Mouse (Mus musculus): ENCODE data around the gene Adssl1.

The Adssl1 gene

DNA sequence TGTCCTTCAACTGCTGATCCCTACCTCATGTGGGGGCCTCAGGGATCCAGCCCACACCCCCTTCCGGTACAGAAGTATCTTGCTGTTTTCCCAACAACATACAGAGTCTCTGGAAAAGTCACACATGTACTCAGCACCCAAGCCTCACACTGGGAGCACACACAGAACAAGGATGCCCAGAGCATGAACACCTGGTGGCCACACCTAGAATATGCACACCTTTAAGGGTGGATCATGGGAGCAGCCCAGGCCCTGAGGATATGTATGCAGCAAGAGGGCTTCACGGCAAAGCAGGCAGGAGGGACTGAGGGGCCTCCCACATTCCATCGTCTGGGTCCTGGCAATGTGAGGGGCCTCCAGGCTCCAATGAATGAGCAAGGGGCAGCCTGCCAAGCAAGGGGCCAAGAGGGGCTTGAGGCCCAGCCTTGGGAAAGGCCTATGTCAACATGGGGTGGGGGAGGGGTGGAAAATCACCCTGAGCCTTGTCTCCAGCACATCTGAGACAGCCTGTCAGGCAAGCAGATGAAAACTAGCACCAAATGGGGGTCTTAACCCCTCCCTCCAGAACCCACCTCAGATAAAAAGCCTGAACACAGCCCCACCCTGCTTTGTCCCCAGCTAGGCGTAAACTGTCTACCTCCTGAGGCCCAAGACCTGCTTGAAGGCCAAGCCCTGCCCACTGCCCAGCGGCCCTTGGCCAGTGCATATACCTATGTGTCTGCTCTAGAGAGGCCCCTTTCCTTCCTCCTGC lies 40.9 kb downstream of the Adssl1 start:
- peak; percentile 59 to 68 for DNase-seq

DNA sequence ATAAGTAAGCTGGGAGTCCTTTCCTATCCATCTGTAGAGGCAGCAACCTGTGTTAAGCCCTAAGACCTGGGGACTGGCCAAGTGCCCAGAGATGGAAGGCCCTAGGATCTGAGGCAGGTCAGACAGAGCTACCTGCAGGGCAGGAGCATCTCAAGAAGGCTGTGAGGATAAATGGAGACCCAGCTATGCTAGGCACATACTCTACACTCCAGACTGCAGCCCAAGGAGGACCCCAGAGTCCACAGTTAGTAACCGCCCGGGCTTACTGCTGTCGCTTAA lies 41.4 kb downstream of the Adssl1 start:
- DNase-seq: no peak

- DNase-seq: no peak
Measured at GRCm38 (mm10) chr12:112661851-112662250, 42.0 kb downstream of the Adssl1 start.

DNA sequence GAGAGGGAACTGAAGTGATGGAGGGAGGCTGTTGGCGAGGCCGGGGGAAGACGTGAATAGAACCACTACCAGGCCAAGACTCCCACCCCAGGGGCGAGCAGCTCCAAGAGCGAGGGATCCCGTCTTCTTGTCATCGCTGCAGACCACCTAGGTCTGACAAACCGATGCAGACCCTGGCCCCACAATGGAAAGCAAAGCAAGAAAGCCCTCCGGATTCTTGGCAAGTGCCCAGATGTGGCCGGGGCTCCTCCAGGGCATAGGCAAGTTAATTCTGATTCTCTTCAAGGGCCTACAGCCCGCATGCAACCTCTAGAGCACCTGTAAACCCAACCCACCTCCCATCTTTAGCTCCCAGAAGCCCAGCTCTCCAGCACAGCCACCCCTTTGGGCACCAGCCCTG lies 43.5 kb downstream of the Adssl1 start:
- DNase-seq: peak in 1 of 2 experiments; percentile 52

GRCm38 (mm10) chr12:112663716-112664115 lies 43.9 kb downstream of the Adssl1 start:
- DNase-seq: peak; percentile 47 to 67

GRCm38 (mm10) chr12:112664124-112664523 lies 44.3 kb downstream of the Adssl1 start:
- peak; percentile 47 to 58 for DNase-seq

DNA sequence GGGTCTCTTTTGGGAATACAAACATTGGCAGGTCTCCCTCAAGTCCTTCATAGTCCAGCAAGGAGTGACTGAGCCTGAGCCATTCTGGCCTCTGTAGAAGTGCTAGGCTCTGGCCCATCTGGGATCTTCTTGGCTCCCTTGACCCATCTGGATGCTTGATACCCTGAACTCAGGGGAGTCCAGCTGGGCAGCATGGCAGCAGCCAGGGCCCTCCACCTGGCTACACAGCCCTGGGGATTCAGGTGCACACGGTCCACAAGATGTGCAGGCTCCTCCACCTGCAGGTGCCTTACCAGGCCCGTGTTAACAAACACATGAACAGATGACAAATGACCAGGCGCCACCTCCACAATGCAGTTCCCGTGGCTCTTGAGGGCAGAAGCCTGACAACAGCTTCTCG lies 44.8 kb downstream of the Adssl1 start:
- peak; percentile 53 to 63 for DNase-seq

DNA sequence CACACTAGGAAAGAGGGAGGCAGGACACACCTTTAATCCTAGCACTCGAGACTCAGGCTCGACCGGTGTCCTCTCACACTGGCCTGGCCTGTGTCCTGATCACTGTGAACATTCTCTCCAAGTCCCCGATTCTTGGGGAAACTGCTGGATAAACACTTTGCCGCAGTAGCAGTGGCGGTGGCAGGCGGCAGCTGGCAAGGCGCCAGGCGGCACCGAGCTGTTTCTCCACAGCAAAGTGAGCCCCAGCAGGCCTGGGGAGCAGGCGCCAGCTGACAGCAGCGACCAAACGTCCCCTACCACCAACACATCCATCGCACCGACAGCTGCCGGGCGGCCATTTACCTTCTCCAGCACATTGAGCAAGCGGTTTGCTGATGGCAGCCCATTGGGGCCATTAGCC lies 45.6 kb downstream of the Adssl1 start:
- DNase-seq: peak; percentile 84 to 90

DNA sequence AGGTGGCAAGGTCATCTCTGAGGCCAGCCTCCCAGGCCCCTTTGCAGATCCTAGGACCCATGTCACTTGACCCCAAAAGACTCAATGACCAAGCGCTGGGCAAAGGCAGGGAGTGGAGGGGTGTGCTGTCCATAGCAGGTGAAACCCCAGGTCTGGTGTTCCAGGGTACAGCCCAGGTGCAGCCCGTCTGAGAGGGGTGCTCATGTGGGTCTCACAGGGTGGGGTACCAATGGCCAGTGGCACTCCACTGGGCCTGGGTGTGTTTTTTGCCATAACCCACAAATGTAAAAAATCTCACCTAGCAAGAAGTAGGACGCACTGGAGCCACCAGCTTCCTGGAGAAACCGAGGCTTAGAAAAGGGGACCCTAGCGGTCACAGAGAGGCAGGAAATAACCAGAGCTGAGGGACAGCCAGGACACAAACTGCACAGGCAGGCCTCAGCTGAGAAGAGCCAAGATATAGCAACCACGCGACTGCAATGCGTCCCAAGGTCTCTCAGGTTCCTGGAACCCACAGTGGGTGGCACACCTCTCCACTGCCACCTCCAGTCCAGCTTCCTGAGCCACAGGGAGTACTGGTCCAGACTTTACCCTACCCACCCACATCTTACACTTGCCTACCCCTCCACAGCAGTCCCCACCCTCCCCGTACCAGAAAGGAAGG lies 46.2 kb downstream of the Adssl1 start:
- no peak for DNase-seq

GRCm38 (mm10) chr12:112667619-112668297 lies 47.9 kb downstream of the Adssl1 start:
- peak in 1 of 2 experiments; percentile 57 for DNase-seq

DNA sequence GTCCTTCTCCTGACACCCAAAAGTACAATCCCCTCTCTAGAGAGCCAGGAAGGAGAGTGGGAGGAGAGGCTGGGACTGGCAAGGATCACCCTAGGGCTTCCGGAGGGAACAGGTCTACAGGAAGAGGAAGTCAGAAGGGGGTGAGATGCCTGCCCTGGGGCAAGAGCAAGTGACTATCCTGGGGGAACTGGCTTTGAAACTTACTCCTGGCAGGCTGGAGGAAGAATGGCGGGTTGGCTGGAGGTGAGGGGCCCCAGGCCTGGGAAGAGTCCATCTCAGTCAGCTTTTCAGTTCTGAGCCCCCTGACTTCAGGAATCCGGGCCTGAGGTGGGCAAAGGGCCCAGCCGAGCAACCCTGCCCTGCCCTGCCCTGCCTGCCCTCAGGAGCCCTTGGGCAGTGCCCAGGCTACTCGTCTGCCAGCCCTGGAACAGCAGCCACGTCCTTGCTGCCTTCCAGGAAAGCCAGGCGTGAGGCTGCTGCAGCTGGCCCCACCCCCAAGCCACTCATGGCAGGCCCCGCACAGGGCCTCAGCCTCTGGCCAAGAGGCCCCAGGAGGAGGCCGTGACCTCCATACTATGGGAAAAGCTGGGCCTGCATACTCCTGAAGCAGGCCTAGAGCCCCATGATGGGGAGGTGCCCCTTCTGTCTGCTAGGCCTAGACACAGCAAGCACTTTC lies 51.0 kb downstream of the Adssl1 start:
- peak in 1 of 2 experiments; percentile 38 for DNase-seq

GRCm38 (mm10) chr12:112671891-112672290 lies 52.0 kb downstream of the Adssl1 start:
- peak in 1 of 2 experiments; percentile 25 for DNase-seq

DNA sequence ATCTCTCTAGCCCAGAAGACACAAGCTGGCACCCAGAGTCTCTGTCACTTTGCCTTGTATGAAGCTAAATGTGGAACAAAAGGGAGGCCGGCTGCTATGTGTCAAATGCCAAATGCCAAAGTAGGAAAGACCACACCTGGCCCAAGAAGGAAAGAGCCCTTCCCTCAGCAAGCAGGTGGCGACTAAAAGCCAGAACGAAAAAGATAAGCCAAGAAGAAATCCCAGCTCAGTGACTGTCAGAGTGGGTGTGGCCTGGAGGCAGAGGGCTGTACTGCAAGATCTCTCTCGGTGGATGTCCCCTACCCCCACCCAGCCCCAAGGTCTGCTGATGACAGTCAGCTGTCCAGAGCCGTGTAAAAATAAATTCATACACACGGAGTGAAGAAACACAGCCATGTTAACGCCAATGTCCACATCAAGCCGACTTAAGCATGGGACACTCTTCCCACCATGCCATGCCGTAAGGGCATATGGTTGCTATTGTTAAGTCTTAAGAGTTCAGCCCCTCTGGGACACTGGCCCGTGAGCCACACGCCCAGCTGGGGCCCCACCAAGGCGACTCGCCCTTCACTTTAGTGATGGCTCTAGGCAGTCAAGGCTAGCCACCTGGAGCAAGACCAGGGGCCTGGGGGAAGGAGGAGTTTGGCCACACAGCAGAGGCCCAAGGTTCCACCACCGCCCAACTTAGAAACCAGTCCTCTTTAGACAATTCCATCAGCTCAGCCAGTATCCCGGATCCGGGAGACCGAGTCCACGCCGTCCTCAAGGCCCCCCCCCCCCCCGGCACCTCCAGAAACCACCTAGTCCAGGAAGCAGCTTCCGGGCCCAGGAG lies 53.1 kb downstream of the Adssl1 start:
- peak; percentile 62 to 71 for DNase-seq

- peak; percentile 73 to 75 for DNase-seq
Measured at GRCm38 (mm10) chr12:112673576-112674091, 53.8 kb downstream of the Adssl1 start.

GRCm38 (mm10) chr12:112674132-112675011 lies 54.5 kb downstream of the Adssl1 start, which contains the start of gene Akt1:
Akt1 (minus strand) TSS chr12:112674884.
- DNase-seq: peak; percentile 65 to 67

GRCm38 (mm10) chr12:112675245-112676035 lies 55.6 kb downstream of the Adssl1 start:
- DNase-seq: peak; percentile 91 to 92

- DNase-seq: peak in 1 of 2 experiments; percentile 51
Measured at GRCm38 (mm10) chr12:112677076-112677475, 57.2 kb downstream of the Adssl1 start.

DNA sequence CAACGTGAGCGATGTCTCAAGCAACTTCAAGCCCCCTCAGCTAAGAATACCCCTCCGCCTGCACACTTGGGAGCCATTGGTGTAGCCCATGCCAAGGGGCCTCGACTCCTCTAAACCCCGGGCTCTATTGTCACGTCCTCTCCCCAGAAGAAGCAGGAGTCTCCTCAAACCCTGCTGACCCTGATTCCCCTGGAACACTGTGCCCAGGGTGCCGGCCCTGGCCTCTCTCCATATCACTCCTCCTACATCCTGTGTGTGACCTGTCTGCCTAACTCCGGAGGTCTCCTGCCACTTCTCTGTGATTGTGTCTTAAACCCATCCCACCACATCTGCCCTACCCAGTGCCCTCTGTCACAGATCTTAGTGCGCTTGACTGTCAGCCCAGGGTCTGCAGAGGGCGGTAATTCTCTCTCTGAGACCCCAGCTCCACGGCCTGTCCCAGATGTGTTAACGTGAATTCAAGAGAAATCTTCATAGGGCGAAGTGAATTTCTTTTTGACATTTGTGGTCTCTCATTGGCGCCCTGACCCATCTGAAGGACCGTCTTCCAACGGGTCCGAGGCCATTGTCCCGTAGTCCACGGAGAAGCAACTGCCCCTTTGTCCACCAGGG lies 58.2 kb downstream of the Adssl1 start:
- DNase-seq: no peak

DNA sequence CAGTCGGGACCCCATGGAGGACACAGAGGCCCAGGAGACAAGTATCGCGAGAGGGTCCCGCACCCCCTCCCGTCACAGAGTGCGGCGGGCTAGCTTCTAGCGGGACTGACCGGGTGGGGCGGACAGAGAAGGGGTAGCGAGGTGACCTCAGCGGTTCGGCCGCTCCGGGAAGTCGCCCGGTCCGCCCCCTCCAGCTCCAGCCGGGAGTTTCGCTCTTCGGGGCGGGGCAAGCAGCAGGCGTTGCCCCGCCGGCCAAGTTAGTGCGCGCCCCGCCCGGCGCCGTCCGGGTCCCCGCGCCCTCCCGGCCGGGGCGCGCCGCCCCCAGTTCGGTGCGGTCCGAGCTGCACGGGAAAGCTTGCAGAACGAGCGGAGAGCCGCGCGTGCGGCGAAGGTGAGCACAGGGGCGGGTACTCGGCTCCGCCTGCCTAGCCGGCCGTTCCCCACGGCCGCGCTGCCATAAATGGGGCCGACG lies 58.7 kb downstream of the Adssl1 start, which contains the start of gene Zbtb42:
Gene Zbtb42 (plus strand): TSS at position 274 of the 472 bp plus-strand sequence.
- peak; percentile 53 to 61 for DNase-seq

All from cerebellum, postnatal 10 days (tissue).